Mouse (Mus musculus) skeletal muscle tissue, adult 2 months (tissue): ENCODE measurements around the gene Dram1.
A peak's percentile ranks its signal among the peaks of the same experiment; 100 is the strongest.

ENCODE experiments used
- DNase-seq: peaks from one replicate; pipeline ENCODE4 v3.0.0-alpha.2; 2012; ENCODE audit warnings: low read depth, low spot score

The Dram1 gene

GRCm38 (mm10) chr10:88379013-88379885, at the start of gene Dram1, which contains the start of gene Gnptab:
Gene Dram1, minus strand, starts transcription at chr10:88379080.
Gene Gnptab, plus strand, starts transcription at chr10:88379132.
- peak; percentile 80 for DNase-seq

GRCm38 (mm10) chr10:88427998-88428397, 49.1 kb upstream of the Dram1 start:
- DNase-seq: no peak

- no peak for DNase-seq
Measured at GRCm38 (mm10) chr10:88426896-88427295, 48.0 kb upstream of the Dram1 start.

GRCm38 (mm10) chr10:88426158-88426816, 47.4 kb upstream of the Dram1 start:
- peak; percentile 78 for DNase-seq

- no peak for DNase-seq
Measured at GRCm38 (mm10) chr10:88420655-88421435, 42.0 kb upstream of the Dram1 start.

GRCm38 (mm10) chr10:88420141-88420541, 41.3 kb upstream of the Dram1 start:
- DNase-seq: no peak

- DNase-seq: no peak
Measured at GRCm38 (mm10) chr10:88417686-88418085, 38.8 kb upstream of the Dram1 start.

- DNase-seq: no peak
Measured at GRCm38 (mm10) chr10:88412290-88412995, 33.6 kb upstream of the Dram1 start.

- no peak for DNase-seq
Measured at GRCm38 (mm10) chr10:88409751-88410150, 30.9 kb upstream of the Dram1 start.

- DNase-seq: no peak
Measured at GRCm38 (mm10) chr10:88407875-88408631, 29.2 kb upstream of the Dram1 start.

- peak; percentile 37 for DNase-seq
Measured at GRCm38 (mm10) chr10:88405812-88406211, 26.9 kb upstream of the Dram1 start.

GRCm38 (mm10) chr10:88404220-88404619, 25.3 kb upstream of the Dram1 start:
- no peak for DNase-seq

- no peak for DNase-seq
Measured at GRCm38 (mm10) chr10:88403021-88403420, 24.1 kb upstream of the Dram1 start.

- DNase-seq: no peak
Measured at GRCm38 (mm10) chr10:88399271-88399670, 20.4 kb upstream of the Dram1 start.

- DNase-seq: no peak
Measured at GRCm38 (mm10) chr10:88398668-88399243, 19.9 kb upstream of the Dram1 start.

- DNase-seq: no peak
Measured at GRCm38 (mm10) chr10:88392181-88392847, 13.4 kb upstream of the Dram1 start.

GRCm38 (mm10) chr10:88391495-88391894, 12.6 kb upstream of the Dram1 start:
- DNase-seq: no peak

GRCm38 (mm10) chr10:88390096-88390790, 11.4 kb upstream of the Dram1 start:
- no peak for DNase-seq

- DNase-seq: no peak
Measured at GRCm38 (mm10) chr10:88389576-88389975, 10.7 kb upstream of the Dram1 start.
